Mouse (Mus musculus) bone marrow, adult 2 months (tissue): Measurements from ENCODE around the gene Hfe2.

ENCODE experiments used
- CTCF ChIP-seq: fragments of 200-500 bp; IDR thresholded peaks from 2 replicates; pipeline ENCODE4 v1.5.1; 2011; ENCODE audit warnings: low read length, control low read depth; ENCODE audit not compliant: control insufficient read depth, insufficient read depth
- POLR2A ChIP-seq: fragments of 200-500 bp; IDR thresholded peaks from 2 replicates; pipeline ENCODE4 v1.6.1; 2011; ENCODE audit warnings: low read depth, mild to moderate bottlenecking, control low read depth, low read length, borderline replicate concordance; ENCODE audit not compliant: control insufficient read depth

- TF ChIP-seq CTCF = no peak
- no peak for TF ChIP-seq POLR2A
Observed at GRCm38 (mm10) chr3:96559911-96560850, 35.2 kb downstream of the Hfe2 start.
